Mouse (Mus musculus) gastrocnemius, postnatal 14 days (tissue): Measurements from ENCODE around the gene Mcemp1. TPM values are rescaled to one million over a fixed set of nuclear protein-coding genes. Genes with fewer than 3 reads are reported as not detected.
A peak's percentile ranks its signal among the peaks of the same experiment; 100 is the strongest.

Experiments used
- DNase-seq: peaks from one replicate; pipeline ENCODE4 v3.0.0; 2021; ENCODE audit warnings: mixed read lengths
- intact Hi-C: fragments of 180-260 bp; cut with DNase I; formaldehyde crosslinking; loops from one replicate; pipeline ENCODE4 v1.15.1; 2025; ENCODE audit warnings: low total_unique reads
- total RNA-seq, 2 experiments: library from RNA; stranded (reverse); gene quantifications; 2 replicates each; pipeline ENCODE4 v1.2.3; 2021

The Mcemp1 gene
- total RNA-seq, 2 experiments from 2014 or later: not detected

- intact Hi-C loops: no loop called here
- no peak for DNase-seq
Observed at GRCm38 (mm10) chr8:3707611-3708010, 42.1 kb downstream of the Mcemp1 start.

- no peak for DNase-seq
- intact Hi-C loops: no loop called here
Observed at GRCm38 (mm10) chr8:3710312-3710711, 44.8 kb downstream of the Mcemp1 start.

GRCm38 (mm10) chr8:3711646-3712045 lies 46.1 kb downstream of the Mcemp1 start:
- no peak for DNase-seq
- intact Hi-C loops: no loop called here

- no peak for DNase-seq
- intact Hi-C loops: no loop called here
Observed at GRCm38 (mm10) chr8:3717321-3717954, 51.9 kb downstream of the Mcemp1 start.

- peak; percentile 58 for DNase-seq
- intact Hi-C loops: no loop called here
Observed at GRCm38 (mm10) chr8:3718559-3718958, 53.0 kb downstream of the Mcemp1 start.

Other genes with a start within 250 kb of the Mcemp1 start
- gene Pex11g, start 198.1 kb upstream of the Mcemp1 start, total RNA-seq: 1 to 10 TPM; 2.4 to 2.7 TPM
- gene Tex45, start 194.9 kb upstream of the Mcemp1 start, total RNA-seq: not detected
- gene Zfp358, start 172.6 kb upstream of the Mcemp1 start, total RNA-seq: 10 to 100 TPM; 16.5 to 17.6 TPM
- 10 to 100 TPM; 16.5 to 17.4 TPM for gene Mcoln1, start 165.3 kb upstream of the Mcemp1 start, total RNA-seq
- gene Pnpla6, start 150.4 kb upstream of the Mcemp1 start, total RNA-seq: 10 to 100 TPM in 1 of 2 experiments, 1 to 10 TPM in 1; 7.9 to 11.1 TPM
- not detected for gene C330021F23Rik, start 97.8 kb upstream of the Mcemp1 start, total RNA-seq
- under 1 TPM; 0.55 to 0.78 TPM for gene Camsap3, start 78.5 kb upstream of the Mcemp1 start, total RNA-seq
- gene Xab2, start 44.4 kb upstream of the Mcemp1 start, total RNA-seq: 10 to 100 TPM; 11.0 to 12.5 TPM
- gene Pet100, start 44.2 kb upstream of the Mcemp1 start, total RNA-seq: 10 to 100 TPM; 78.8 to 79.7 TPM
- under 1 TPM in 1 of 2 experiments, not detected in 1; 0.51 TPM for gene Pcp2, start 40.2 kb upstream of the Mcemp1 start, total RNA-seq
- gene Stxbp2, start 34.8 kb upstream of the Mcemp1 start, total RNA-seq: 1 to 10 TPM; 1.6 to 3.8 TPM
- gene Retn, start 10.0 kb upstream of the Mcemp1 start, total RNA-seq: 1 to 10 TPM in 1 of 2 experiments, not detected in 1; 1.2 TPM
- gene Fcor, start 6.6 kb downstream of the Mcemp1 start, total RNA-seq: 1 to 10 TPM; 1.2 to 3.0 TPM
- gene Trappc5, start 10.5 kb downstream of the Mcemp1 start, total RNA-seq: 10 to 100 TPM; 20.1 to 20.9 TPM
- under 1 TPM; 0.91 to 0.94 TPM for gene Fcer2a, start 28.4 kb downstream of the Mcemp1 start, total RNA-seq
- gene Clec4g, start 54.9 kb downstream of the Mcemp1 start, total RNA-seq: under 1 TPM in 1 of 2 experiments, not detected in 1; 0.14 TPM
- gene Cd209a, start 83.2 kb downstream of the Mcemp1 start, total RNA-seq: not detected
- gene Cd209e, start 188.6 kb downstream of the Mcemp1 start, total RNA-seq: not detected
- gene Cd209d, start 212.8 kb downstream of the Mcemp1 start, total RNA-seq: under 1 TPM in 1 of 2 experiments, not detected in 1; 0.24 TPM